Mouse (Mus musculus): ENCODE measurements around the gene Flt4.

Gene Flt4

GRCm38 (mm10) chr11:49695695-49696094 lies 86.6 kb downstream of the Flt4 start:
- DNase-seq (ENCODE audit: extremely low read depth, insufficient read length, low spot score): no peak

GRCm38 (mm10) chr11:49696472-49696871 lies 87.4 kb downstream of the Flt4 start:
- no peak for DNase-seq (ENCODE audit: extremely low read depth, insufficient read length, low spot score)

DNA sequence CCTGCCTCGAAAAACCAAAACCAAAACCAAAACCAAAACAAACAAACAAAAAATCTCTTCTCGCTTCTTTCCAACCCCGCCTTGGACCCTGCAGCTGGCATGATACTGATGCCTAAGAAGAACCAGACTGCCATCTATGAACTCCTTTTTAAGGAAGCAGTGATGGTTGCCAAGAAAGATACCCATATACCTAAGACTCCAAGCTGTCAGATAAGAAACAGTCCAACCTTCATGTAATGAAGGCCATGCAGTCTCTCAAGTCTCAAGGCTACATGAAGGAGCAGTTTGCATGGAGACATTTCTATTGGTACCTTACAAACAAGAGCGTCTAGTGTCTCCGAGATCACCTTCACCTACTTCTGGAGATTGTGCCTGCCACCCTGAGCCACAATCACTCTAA lies 88.7 kb downstream of the Flt4 start:
- no peak for DNase-seq (ENCODE audit: extremely low read depth, insufficient read length, low spot score)

DNA sequence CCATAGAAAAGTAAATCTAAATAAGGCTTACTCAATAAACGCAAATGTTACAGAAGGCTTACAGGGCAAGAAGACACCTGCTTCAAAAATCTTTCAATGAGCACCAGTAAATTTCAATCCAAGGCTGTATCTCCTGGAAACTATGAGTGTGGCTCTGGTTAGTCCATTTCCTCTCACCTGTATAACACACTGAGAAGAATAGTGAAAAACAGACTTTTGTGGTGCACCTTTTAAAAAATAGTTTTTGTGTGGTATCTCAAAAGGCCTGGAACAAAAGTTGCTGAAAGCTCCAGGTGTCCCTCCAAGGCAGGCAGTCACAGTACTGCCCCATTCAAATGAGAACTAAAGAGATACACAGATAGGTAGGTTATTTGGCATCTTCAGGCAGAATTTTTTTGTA lies 90.0 kb downstream of the Flt4 start:
- DNase-seq (ENCODE audit: extremely low read depth, insufficient read length, low spot score): no peak

DNA sequence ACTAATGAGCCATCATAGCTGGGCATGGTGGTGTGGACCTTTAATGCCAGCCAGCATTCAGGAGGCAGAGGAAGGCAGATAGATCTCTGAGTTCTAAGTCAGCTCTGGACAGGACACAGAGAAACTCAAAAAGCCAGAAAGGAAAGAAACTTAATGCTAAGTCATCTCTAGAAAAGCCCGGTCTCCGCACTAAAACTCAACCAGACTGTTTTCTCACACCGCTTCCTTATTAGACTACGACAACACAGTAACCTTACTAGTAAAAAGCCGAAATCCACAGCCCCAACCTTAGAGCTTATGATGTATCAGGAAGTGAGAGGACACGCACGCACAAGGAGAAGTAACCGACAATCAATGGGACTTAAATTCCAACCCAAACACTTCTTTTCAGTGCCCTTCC lies 93.0 kb downstream of the Flt4 start:
- DNase-seq (ENCODE audit: extremely low read depth, insufficient read length, low spot score): no peak
